Mouse (Mus musculus) olfactory bulb, adult 2 months (tissue): Measurements from ENCODE around the gene Uvssa.

Experiments used
- CTCF ChIP-seq: fragments of 200-500 bp; IDR thresholded peaks from 2 replicates; pipeline ENCODE4 v1.5.1; 2012; ENCODE audit warnings: low read depth, mild to moderate bottlenecking, low read length, moderate library complexity; ENCODE audit not compliant: insufficient read depth
- POLR2A ChIP-seq: fragments of 200-500 bp; IDR thresholded peaks from 2 replicates; pipeline ENCODE4 v1.6.1; 2012; ENCODE audit warnings: mild to moderate bottlenecking, low read depth, low read length, moderate library complexity; ENCODE audit not compliant: insufficient read depth

DNA sequence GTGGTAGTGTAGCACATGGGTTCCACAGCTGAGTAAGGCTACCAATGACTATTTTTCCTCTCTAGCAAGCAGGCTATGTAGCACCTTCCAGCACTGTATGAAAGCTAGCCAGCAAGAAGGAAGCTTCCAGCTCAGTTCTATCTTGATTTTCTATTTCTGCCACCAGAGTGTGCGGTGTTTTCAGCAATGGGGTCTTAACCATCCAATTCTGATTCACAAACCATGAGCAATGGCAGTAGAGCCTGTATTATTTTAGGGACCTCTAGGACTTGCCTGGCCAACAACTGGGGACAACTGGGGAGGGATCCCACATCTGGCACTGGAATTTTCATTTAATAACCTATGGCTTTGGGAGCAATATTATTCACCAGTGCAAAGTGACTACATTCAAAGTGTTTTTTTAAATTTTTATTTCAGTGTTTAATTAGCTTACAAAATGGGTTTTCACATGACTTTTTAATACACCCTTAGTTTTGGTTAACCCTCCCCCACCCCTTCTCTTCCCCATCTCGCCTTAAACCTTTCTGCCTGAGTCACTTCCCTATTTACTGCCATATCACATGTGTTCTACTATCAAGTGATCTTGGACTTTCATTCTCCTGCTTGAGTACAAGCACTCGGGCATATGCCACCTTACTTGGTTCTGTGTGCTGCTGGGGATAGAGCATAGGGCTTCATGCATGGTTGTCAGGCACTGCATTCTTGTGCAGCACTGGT lies 26.6 kb upstream of the Uvssa start:
- TF ChIP-seq CTCF (no peak), POLR2A (no peak)
